Mouse (Mus musculus): ENCODE results near the gene Syn2.

DNA sequence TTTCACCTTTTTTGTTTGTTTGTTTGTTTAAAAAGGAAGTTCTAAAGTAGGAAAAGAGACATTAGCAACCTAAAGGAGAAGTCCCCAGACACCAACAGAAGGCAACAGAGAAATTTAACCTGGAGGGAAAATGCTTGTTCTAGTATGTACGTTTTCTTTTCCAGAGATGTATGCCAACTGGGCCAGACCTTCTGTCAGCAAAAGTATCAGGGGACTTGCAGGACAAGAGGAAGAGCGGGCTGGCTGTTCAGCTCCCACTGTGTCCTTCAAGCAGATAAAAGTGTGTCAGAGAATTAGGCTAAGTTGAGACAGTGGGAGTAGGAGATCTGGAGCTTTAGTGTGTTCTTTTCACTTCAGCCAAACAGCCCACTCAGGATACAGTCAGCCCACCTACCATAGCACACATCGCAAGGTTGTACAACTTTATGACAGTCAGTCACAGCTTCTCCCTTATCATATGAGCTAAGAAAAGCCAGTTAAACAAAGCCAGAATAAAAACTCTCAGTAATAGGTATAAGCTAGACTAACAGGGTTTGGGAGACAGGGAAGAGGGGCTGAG is 110.9 kb downstream of the Syn2 start:
- TF ChIP-seq GATA1 (IDR thresholded peaks at IDR 0.05; ENCODE audit: borderline replicate concordance, low read length) (no peak), POLR2AphosphoS5 (IDR thresholded peaks at IDR 0.05; ENCODE audit: insufficient replicate concordance, low read depth, low read length) (no peak), CTCF (IDR thresholded peaks at IDR 0.05; ENCODE audit: low read depth, low read length) (no peak)

Data from G1E (cell line).